Mouse (Mus musculus): ENCODE measurements around the gene Myo9a. TPM values are rescaled to one million over a fixed set of nuclear protein-coding genes. Genes with fewer than 3 reads are reported as not detected.
"Not testable (repeated sequence)": the region's sequence is repeated elsewhere in the genome, so short reads cannot be mapped to it uniquely, and the experiment has no call there.

Myo9a gene
- polyA plus RNA-seq, 1 experiment from 2014 or later = 22.9 TPM

DNA sequence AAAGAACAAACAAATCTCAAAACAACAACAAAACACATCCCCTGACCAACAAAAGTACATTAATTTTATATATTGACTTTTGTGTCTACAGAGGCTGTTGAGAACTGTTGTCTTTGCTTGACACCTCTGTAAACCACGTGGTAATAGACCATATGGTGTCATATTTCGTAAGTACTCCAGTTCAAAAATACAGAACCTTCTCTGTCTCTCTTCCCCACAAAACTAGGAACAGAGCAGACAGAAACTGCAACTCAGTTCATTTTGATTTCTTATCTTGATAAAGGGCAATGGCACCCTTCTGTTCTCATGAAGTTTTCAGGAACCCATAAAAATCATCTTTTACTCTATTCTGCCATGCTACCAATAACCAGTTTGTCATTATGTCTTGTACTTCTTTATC, 4.5 kb downstream of the Myo9a start:
- Histone ChIP-seq H3K9me3 (no peaks in the 10 kb centered on the region), H3K9ac (replicated peaks) (no peak overlapping the region), H3K27ac (replicated peaks) (no peak overlapping the region), H3K4me1 (peaks cover 3% of the 10 kb centered on the region), H3K4me3 (no peak overlapping the region), H3K4me2 (replicated peaks) (no peak overlapping the region), H3K36me3 (no peaks in the 10 kb centered on the region), H3K27me3 (no peaks in the 10 kb centered on the region)
- ATAC-seq (ENCODE audit: low FRiP score, low read depth) = no peak
- WGBS = 76% methylated on average over 2 of the region's 2 CpGs

DNA sequence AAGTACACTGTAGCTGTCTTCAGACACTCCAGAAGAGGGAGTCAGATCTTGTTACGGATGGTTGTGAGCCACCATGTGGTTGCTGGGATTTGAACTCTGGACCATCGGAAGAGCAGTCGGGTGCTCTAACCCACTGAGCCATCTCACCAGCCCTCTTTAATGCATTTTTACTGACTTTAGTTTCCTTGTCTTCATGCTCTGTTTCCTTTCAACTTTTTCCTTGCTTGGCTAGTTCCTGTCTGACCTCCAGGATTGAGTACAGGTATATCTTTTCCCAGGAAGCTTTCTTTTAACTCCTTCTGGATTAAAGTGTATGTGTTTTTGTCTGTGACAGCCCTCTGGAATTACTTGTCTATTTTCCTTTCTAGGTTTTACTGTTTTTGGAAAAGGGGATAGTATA, 6.3 kb downstream of the Myo9a start:
- H3K27me3 ChIP-seq; H3K9me3 ChIP-seq; H3K4me3 ChIP-seq; ATAC-seq (ENCODE audit: low FRiP score, low read depth); H3K36me3 ChIP-seq; H3K9ac ChIP-seq (replicated peaks); H3K4me2 ChIP-seq (replicated peaks); H3K4me1 ChIP-seq; H3K27ac ChIP-seq (replicated peaks): not testable (repeated sequence)
- WGBS = 100% methylated on average over 3 of the region's 3 CpGs

- H3K27me3 ChIP-seq = no peaks in the 10 kb centered on the region
- no peak overlapping the region for H3K4me3 ChIP-seq
- H3K27ac ChIP-seq (replicated peaks) = no peak overlapping the region
- H3K36me3 ChIP-seq = no peaks in the 10 kb centered on the region
- H3K4me2 ChIP-seq (replicated peaks) = no peak overlapping the region
- H3K9ac ChIP-seq (replicated peaks) = no peak overlapping the region
- 85% methylated on average over 3 of the region's 3 CpGs for WGBS
- H3K9me3 ChIP-seq = no peaks in the 10 kb centered on the region
- ATAC-seq (ENCODE audit: low FRiP score, low read depth) = no peak
- H3K4me1 ChIP-seq = no peaks in the 10 kb centered on the region
Measured at GRCm38 (mm10) chr9:59760515-59760914, 9.8 kb downstream of the Myo9a start.

DNA sequence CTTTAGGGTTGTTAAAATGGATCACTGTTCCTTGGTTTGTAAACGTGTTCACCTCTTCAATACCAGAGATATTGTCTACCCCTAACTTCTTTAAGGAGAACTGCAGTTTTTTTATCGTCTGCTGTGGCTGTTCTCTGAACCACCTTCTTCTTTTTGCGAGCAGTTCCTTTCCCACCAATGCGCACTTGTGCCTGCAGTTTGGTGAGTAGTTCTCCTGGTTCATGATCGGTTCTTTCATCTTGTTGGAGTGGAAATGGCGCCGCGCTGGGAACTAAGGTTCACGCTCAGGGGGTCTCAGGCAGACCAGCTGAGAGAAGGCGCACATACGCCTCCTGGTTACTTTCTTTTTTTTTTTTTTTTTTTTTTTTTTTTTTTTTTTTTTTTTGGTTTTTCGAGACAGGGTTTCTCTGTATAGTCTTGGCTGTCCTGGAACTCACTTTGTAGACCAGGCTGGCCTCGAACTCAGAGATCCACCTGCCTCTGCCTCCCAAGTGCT, 16.3 kb downstream of the Myo9a start:
- 95% methylated on average over 12 of the region's 13 CpGs for WGBS
- H3K4me1 ChIP-seq; H3K27me3 ChIP-seq; H3K36me3 ChIP-seq; H3K4me2 ChIP-seq (replicated peaks); ATAC-seq (ENCODE audit: low FRiP score, low read depth); H3K4me3 ChIP-seq; H3K27ac ChIP-seq (replicated peaks); H3K9me3 ChIP-seq; H3K9ac ChIP-seq (replicated peaks): not testable (repeated sequence)

GRCm38 (mm10) chr9:59806046-59806774, 55.5 kb downstream of the Myo9a start:
- H3K4me3 ChIP-seq; H3K9me3 ChIP-seq; ATAC-seq (ENCODE audit: low FRiP score, low read depth); H3K27ac ChIP-seq (replicated peaks); H3K27me3 ChIP-seq; H3K4me2 ChIP-seq (replicated peaks); H3K9ac ChIP-seq (replicated peaks); H3K4me1 ChIP-seq: not testable (repeated sequence)
- peaks cover 30% of the 10 kb centered on the region for H3K36me3 ChIP-seq
- 80% methylated on average over 3 of the region's 3 CpGs for WGBS

- no peak for ATAC-seq (ENCODE audit: low FRiP score, low read depth)
- peaks cover 8% of the 10 kb centered on the region for H3K36me3 ChIP-seq
Measured at GRCm38 (mm10) chr9:59884551-59884950, 133.9 kb downstream of the Myo9a start.

DNA sequence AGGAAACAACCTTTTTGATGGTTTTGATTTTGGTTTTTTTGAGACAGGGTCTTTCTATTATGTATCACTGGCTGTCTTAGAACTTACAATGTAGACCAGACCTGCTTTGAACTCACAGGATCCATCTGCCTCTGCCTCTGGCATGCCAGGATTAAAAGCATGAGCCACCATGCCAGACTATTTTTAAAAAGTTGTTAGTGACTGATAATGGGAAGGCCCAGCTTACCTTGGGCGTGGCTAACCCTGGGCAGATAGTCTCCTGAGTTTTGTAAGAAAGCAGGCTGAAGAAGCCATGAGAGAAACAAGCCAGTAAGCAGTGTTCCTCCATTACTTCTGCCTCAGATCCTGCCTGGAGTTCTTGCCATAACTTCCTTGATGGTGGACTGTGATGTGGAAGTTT, 152.7 kb downstream of the Myo9a start:
- Histone ChIP-seq H3K4me2 (replicated peaks) (no peak overlapping the region), H3K36me3 (peaks cover 20% of the 10 kb centered on the region), H3K9me3 (no peaks in the 10 kb centered on the region), H3K9ac (replicated peaks) (no peak overlapping the region), H3K27ac (replicated peaks) (no peak overlapping the region), H3K4me3 (no peak overlapping the region), H3K27me3 (no peaks in the 10 kb centered on the region), H3K4me1 (no peaks in the 10 kb centered on the region)
- WGBS = 82% methylated on average over 1 of the region's 1 CpGs
- ATAC-seq (ENCODE audit: low FRiP score, low read depth) = no peak

More at GRCm38 (mm10) chr9:59884551-59884950, 133.9 kb downstream of the Myo9a start:
- H3K9ac ChIP-seq (replicated peaks) = no peak overlapping the region
- H3K9me3 ChIP-seq = no peaks in the 10 kb centered on the region
- no peaks in the 10 kb centered on the region for H3K4me1 ChIP-seq
- no peaks in the 10 kb centered on the region for H3K27me3 ChIP-seq
- no peak overlapping the region for H3K4me2 ChIP-seq (replicated peaks)
- no peak overlapping the region for H3K4me3 ChIP-seq
- no peak overlapping the region for H3K27ac ChIP-seq (replicated peaks)

- H3K27ac ChIP-seq (replicated peaks) = no peak overlapping the region
- H3K4me1 ChIP-seq = no peaks in the 10 kb centered on the region
- H3K9ac ChIP-seq (replicated peaks) = no peak overlapping the region
- no peak overlapping the region for H3K4me2 ChIP-seq (replicated peaks)
- peaks cover 6% of the 10 kb centered on the region for H3K36me3 ChIP-seq
- no peaks in the 10 kb centered on the region for H3K9me3 ChIP-seq
- no peak for ATAC-seq (ENCODE audit: low FRiP score, low read depth)
- no peaks in the 10 kb centered on the region for H3K27me3 ChIP-seq
- H3K4me3 ChIP-seq = no peak overlapping the region
- WGBS = 89% methylated on average over 1 of the region's 1 CpGs
Measured at GRCm38 (mm10) chr9:59914761-59915160, 164.1 kb downstream of the Myo9a start.

DNA sequence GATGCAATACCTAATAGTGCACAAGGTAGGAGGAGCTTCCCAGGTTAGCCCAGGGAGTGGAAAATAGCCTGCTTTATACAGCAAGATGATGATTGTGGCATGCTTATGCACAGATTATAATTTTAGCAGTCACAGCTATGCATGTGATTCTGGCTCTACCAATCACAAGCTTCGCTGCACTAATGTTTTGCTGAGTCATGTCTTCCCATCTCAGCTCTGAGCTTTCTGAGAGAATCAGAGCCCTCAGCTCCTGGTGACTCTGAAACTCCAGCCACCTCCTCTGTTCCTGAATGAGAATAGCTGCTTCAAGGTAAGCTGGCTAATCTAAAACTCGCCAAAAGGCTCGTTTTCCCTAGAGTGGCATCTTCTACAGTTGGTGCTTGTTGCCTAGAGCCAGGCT, 179.6 kb downstream of the Myo9a start:
- Histone ChIP-seq H3K9ac (replicated peaks) (no peak overlapping the region), H3K36me3 (peaks cover 14% of the 10 kb centered on the region; the same call in 1 of the 2 replicates), H3K9me3 (peaks cover 3% of the 10 kb centered on the region; the same call in 1 of the 2 replicates), H3K4me2 (replicated peaks) (no peak overlapping the region), H3K4me1 (no peaks in the 10 kb centered on the region), H3K27ac (replicated peaks) (no peak overlapping the region), H3K4me3 (no peak overlapping the region), H3K27me3 (no peaks in the 10 kb centered on the region)
- no peak for ATAC-seq (ENCODE audit: low FRiP score, low read depth)
- WGBS = 78% methylated on average over 3 of the region's 3 CpGs

DNA sequence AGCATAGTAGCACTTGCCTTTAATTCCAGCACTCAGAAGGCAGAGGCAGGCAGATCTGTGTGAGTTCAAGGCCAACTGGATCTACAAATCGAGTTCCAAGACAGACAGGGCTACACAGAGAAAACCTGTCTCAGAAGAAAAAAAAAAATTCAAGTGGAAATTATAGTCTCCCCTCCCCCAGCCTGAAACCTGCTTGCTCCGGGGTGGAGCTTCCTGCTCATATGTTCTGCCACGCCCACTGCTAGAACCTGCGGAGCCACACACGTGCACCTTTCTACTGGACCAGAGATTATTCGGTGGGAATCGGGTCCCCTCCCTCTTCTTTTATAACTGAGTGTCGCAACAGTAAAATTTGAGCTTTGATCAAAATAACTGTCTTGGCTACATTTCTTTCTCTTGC, 185.2 kb downstream of the Myo9a start:
- H3K4me3 ChIP-seq; ATAC-seq (ENCODE audit: low FRiP score, low read depth); H3K4me2 ChIP-seq (replicated peaks); H3K9me3 ChIP-seq; H3K27ac ChIP-seq (replicated peaks); H3K4me1 ChIP-seq; H3K36me3 ChIP-seq; H3K27me3 ChIP-seq; H3K9ac ChIP-seq (replicated peaks): not testable (repeated sequence)
- 90% methylated on average over 8 of the region's 8 CpGs for WGBS

GRCm38 (mm10) chr9:59938529-59938928, 187.8 kb downstream of the Myo9a start:
- WGBS = 92% methylated on average over 8 of the region's 8 CpGs
- Histone ChIP-seq H3K4me1 (no peaks in the 10 kb centered on the region), H3K27ac (replicated peaks) (no peak overlapping the region), H3K36me3 (no peaks in the 10 kb centered on the region), H3K9ac (replicated peaks) (no peak overlapping the region), H3K4me3 (no peak overlapping the region), H3K4me2 (replicated peaks) (no peak overlapping the region), H3K27me3 (no peaks in the 10 kb centered on the region), H3K9me3 (no peaks in the 10 kb centered on the region)
- no peak for ATAC-seq (ENCODE audit: low FRiP score, low read depth)

- Histone ChIP-seq H3K27me3 (no peaks in the 10 kb centered on the region), H3K4me3 (no peak overlapping the region), H3K36me3 (no peaks in the 10 kb centered on the region), H3K4me1 (no peaks in the 10 kb centered on the region), H3K27ac (replicated peaks) (no peak overlapping the region), H3K9me3 (no peaks in the 10 kb centered on the region), H3K9ac (replicated peaks) (no peak overlapping the region), H3K4me2 (replicated peaks) (no peak overlapping the region)
- WGBS = 77% methylated on average over 2 of the region's 2 CpGs
- no peak for ATAC-seq (ENCODE audit: low FRiP score, low read depth)
Measured at GRCm38 (mm10) chr9:59939691-59940090, 189.0 kb downstream of the Myo9a start.

Data from midbrain, embryonic 12.5 days (tissue).